Mouse (Mus musculus) liver, adult (tissue): Measurements from ENCODE around the gene Clec11a.

Experiments
- GATA4 ChIP-seq: IDR thresholded peaks from 2 replicates; pipeline ENCODE4 v1.6.1; 2014; ENCODE audit warnings: mild to moderate bottlenecking, low read length; ENCODE audit not compliant: insufficient replicate concordance

Gene Clec11a

GRCm38 (mm10) chr7:44305686-44306085, 1.0 kb downstream of the Clec11a start:
- no peak for TF ChIP-seq GATA4

- no peak for TF ChIP-seq GATA4
Measured at GRCm38 (mm10) chr7:44304775-44305641, 1.7 kb downstream of the Clec11a start.

- TF ChIP-seq GATA4, result no peak
Measured at GRCm38 (mm10) chr7:44304463-44304774, 2.3 kb downstream of the Clec11a start.

GRCm38 (mm10) chr7:44303346-44304340, 3.1 kb downstream of the Clec11a start:
- no peak for TF ChIP-seq GATA4

- no peak for TF ChIP-seq GATA4
Measured at GRCm38 (mm10) chr7:44291418-44291817, 15.3 kb downstream of the Clec11a start.

GRCm38 (mm10) chr7:44290986-44291385, 15.7 kb downstream of the Clec11a start:
- TF ChIP-seq GATA4, result no peak

- no peak for TF ChIP-seq GATA4
Measured at GRCm38 (mm10) chr7:44287760-44288159, 18.9 kb downstream of the Clec11a start.

- TF ChIP-seq GATA4, result no peak
Measured at GRCm38 (mm10) chr7:44281586-44281985, 25.1 kb downstream of the Clec11a start.

GRCm38 (mm10) chr7:44280959-44281358, 25.7 kb downstream of the Clec11a start:
- no peak for TF ChIP-seq GATA4

GRCm38 (mm10) chr7:44277250-44277622, 29.5 kb downstream of the Clec11a start:
- TF ChIP-seq GATA4, result no peak

- TF ChIP-seq GATA4, result no peak
Measured at GRCm38 (mm10) chr7:44276461-44277249, 30.0 kb downstream of the Clec11a start.

GRCm38 (mm10) chr7:44275546-44275945, 31.2 kb downstream of the Clec11a start:
- no peak for TF ChIP-seq GATA4

- no peak for TF ChIP-seq GATA4
Measured at GRCm38 (mm10) chr7:44274096-44274495, 32.6 kb downstream of the Clec11a start.

- no peak for TF ChIP-seq GATA4
Measured at GRCm38 (mm10) chr7:44273446-44273845, 33.3 kb downstream of the Clec11a start.

GRCm38 (mm10) chr7:44272546-44272945, 34.2 kb downstream of the Clec11a start:
- TF ChIP-seq GATA4, result no peak

GRCm38 (mm10) chr7:44271309-44271708, 35.4 kb downstream of the Clec11a start:
- no peak for TF ChIP-seq GATA4

GRCm38 (mm10) chr7:44269397-44269796, 37.3 kb downstream of the Clec11a start:
- TF ChIP-seq GATA4, result no peak
